Mouse (Mus musculus) pancreas, adult 10 weeks (tissue): ENCODE results near the gene Dusp16. TPM values are rescaled to one million over a fixed set of nuclear protein-coding genes. Genes with fewer than 3 reads are reported as not detected.

Experiments
- polyA plus RNA-seq: library from polyadenylated mRNA; stranded (reverse); fragments of 350-450 nt; fragmentation: Illumina TruSeq; extraction: RNeasy Lipid Tissue Mini Kit (QIAGEN cat#74804); gene quantifications from one replicate; pipeline ENCODE4 v1.2.3, GENCODE M21; 2015; ENCODE audit warnings: low read depth, low replicate concordance; ENCODE audit not compliant: insufficient read depth

Gene Dusp16
- 3.2 TPM for polyA plus RNA-seq

DNA sequence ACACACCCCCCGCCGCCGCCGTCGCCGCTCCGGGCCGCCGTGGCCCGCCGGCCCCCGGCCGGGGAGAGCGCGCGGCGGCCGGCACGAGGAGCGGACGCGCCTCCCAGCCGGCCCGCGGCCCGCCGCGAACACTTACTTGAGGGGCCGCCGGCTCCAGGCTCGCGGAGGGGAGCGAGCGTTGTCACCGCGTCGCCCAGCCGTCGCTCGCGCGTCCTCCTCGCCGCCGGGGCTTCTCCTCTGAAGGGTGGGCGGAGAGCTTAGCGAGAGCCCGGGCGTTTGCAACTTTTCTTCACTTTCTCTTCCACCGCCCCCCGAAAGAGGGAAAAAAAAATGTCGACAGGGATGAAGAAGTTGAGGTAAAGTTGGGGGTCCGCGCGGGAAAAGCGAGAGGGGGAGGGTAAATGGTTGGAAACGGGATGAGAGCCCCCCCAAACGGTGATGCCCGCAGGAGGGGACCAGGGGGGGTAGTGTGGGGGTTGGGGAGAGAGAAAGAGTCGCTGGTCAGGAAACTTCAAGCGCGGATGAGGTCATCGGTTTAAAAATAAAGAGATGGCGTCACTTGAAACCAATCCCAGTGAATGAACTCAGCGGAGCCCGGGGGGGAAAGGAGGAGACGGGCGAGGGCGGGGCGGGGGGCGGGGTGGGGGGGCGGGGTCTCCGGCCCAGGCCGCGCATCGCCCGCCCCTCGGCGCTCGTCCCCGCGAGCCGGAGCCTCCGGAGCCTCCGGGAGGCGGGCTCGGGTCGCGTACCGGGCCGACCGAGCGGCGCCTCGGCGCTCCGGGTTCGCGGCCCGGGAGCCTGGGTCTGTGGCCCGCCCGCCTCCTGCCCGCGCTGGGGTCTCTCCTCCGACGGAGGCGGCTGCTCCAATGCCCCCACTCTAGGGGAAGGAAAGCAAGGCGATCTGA is at the start of gene Dusp16:
TSS of gene Dusp16 (minus strand) at position 485 of the 905 bp plus-strand sequence.

DNA sequence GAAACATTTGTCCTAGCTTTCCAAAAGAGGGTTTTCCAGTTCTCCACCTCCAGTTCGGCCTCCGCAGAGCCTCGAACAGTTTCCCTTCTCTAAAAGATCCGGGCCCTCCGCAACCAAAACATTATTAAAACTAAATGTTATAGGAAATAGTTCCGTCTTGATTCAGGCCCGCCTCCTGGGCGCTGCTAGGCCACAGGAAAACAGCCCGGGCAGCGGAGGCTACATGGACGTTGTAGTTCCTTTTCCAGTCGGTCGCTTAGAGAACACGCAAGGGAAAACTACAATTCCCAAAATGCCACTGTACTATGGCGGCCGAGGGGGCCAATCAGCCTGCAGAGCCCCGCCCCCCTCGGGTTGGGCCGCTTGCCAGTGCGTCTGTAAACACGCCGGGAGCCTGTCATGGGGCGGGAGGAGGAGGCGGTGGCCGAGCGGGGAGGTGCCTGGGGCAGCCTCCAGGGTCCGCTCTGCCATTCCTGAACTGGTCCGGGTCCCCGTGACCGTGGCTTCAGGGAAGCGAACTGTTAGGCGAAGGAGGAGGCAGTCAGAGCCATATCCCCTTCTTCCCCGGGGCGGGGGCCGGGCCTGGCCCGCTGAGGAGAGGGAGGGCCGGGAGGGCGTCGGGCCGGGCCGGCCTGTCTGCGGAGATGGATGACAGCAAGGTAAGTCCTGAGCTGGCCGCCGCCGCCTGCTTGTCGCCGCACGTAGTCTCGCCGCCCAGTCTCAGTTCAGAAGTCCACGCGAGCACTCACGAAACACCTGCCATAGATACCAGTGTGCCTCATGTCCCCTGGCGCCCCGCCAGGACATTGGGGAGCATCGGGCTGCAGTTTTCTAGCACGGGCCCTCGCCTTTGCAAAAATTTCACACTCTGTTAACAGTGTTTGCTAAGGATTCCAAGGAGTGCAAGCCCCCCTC is 37.6 kb upstream of the Dusp16 start, which contains the start of gene Crebl2:
TSS of gene Crebl2 (plus strand) at position 369 of the 915 bp plus-strand sequence.

Other genes with a start within 250 kb of the Dusp16 start
- 5.4 TPM for gene Lrp6, start 225.7 kb downstream of the Dusp16 start, polyA plus RNA-seq
- gene Mansc1, start 160.1 kb downstream of the Dusp16 start, polyA plus RNA-seq = 3.6 TPM
- 4.2 TPM for gene Borcs5, start 153.1 kb downstream of the Dusp16 start, polyA plus RNA-seq
- 4.7 TPM for gene Crebl2, start 37.5 kb upstream of the Dusp16 start, polyA plus RNA-seq
- 2.8 TPM for gene Gpr19, start 106.0 kb upstream of the Dusp16 start, polyA plus RNA-seq
- gene Cdkn1b, start 127.8 kb upstream of the Dusp16 start, polyA plus RNA-seq = 13.5 TPM
- gene Apold1, start 189.1 kb upstream of the Dusp16 start, polyA plus RNA-seq = 2.0 TPM
- gene Ddx47, start 219.0 kb upstream of the Dusp16 start, polyA plus RNA-seq = 11.9 TPM